Mouse (Mus musculus) ovary, adult 18-20 months (tissue): ENCODE measurements around the gene 2310007B03Rik.
"Not testable (repeated sequence)": the region's sequence is repeated elsewhere in the genome, so short reads cannot be mapped to it uniquely, and the experiment has no call there.

Experiments used
- DNase-seq: peaks from one replicate; pipeline ENCODE4 v3.0.0; 2022; ENCODE audit warnings: low spot score, mixed read lengths

2310007B03Rik gene

DNA sequence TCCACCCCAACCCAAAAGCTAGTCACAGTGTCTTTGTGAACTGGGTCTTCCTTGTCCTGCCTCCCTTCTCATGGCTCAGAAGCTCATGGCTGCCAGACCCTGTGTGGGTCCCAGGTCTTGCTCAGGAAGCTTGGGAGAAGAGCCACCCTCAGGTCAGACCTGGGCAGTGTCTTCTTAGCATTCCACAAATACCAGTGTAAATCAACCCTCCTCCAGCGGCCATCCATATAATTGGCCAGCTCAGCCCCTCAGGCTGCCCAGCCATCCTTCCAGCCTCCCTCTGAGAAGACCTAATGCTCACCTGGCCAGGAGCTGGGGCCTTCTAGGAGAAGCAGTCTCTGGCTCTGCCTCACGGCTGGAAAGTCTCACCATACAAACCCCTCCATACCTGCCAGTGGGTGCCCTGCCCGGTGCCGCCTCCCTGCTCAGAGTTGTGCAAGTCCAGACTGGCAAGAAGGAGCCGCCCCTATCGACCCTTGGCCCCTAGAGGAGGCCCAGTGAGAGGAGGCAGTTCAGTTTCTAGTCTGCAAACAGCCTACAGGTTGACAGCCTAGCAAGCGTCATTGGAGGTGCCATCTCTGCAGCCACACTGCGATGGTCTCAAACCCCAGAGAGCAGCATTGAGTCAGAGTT, at the start of gene 2310007B03Rik:
TSS of gene 2310007B03Rik (minus strand) at position 448 of the 633 bp plus-strand sequence.
- no peak for DNase-seq

DNA sequence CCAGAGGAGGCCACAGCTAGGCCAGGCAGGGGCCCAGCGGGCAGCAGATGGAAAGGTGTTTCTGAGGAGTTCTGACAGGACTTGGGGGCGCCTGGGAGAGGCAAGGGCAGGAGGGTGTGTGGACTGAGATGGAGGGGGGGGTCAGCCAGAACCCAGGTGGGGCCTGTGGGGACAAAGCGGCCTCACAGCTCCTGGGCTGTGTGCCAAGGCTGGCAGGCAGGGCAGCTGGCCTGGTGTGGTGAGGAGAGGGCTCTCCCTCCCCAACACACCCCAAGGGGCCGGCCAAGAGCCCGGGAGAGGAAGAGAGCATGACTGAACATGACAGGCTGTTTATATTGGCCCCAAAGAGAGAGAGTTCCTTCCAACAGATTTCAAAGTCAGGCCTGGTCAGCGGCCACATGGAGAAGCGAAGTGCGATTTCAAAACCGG, 49.5 kb upstream of the 2310007B03Rik start:
- peak; percentile 71 for DNase-seq

GRCm38 (mm10) chr1:93207536-93208064, 46.9 kb upstream of the 2310007B03Rik start:
- no peak for DNase-seq

- no peak for DNase-seq
These were observed 45.7 kb upstream of the 2310007B03Rik start for GRCm38 (mm10) chr1:93206277-93206970.

DNA sequence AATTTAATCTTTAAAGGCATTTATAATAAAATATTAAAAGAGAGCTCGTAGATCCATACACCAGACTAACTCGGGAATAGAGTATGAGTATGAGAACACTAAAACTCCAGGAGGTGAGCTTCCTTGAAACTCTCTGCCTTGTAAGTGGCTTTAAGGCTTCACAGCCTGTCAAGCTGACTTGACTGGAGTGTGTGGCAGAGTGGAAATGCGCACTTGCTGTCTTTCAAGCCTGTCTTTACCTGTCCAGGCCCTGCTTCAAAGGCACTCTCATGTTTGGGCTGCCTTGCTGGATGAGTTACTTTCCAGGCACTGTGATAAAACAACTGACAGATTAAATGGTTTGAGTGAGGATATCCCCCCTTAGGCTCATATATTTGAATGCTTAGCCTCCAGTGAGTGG, 37.2 kb upstream of the 2310007B03Rik start:
- DNase-seq = no peak

GRCm38 (mm10) chr1:93197454-93197853, 36.7 kb upstream of the 2310007B03Rik start:
- DNase-seq = not testable (repeated sequence)

DNA sequence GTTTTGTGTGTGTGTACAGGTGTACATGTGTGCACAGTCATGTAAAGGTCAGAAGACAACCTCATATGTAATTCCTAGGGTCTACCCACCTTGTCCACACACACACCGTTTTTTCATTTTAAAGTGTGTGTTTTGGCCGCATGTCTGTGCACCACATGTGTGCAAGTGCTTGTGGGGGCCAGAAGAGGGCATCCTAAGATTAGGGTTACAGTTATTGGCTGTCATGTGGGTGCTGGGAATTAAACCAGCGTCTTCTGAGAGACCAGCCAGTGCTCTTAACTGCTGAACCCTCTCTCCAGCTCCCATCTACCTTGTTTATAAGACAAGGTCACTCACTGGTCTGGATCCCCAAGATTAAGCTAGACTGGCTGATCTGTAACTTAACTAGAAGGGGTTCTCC, 34.2 kb upstream of the 2310007B03Rik start:
- no peak for DNase-seq

DNA sequence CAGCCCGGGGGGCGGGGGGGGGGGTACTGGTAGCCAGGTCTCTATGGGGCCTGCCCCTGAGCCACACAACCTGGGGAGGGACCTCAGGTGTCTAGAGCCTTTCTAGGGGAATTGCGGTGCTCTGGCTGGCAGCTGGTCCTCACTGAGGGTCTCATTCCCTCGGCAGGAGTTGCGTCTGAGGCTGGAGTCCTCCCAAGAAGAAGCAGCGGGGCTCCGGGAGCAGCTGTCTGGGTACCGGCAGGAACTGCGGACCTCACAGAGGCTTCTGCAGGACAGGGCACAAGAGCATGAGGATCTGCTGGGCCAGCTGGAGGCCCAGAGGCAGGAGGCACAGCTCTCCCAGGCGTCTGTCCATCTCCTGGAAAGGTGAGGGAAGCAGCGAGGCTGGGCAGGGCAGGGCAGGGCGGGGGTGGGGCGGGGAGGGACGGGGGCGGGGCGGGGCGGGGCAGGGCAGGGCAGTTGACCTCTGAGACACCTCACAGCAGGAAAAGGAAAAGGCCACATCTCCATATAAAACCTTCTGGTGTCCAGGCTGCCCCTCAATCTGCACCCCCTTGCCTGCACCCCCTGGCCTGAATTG, 30.1 kb upstream of the 2310007B03Rik start:
- DNase-seq = no peak

GRCm38 (mm10) chr1:93184071-93184828, 23.5 kb upstream of the 2310007B03Rik start:
- no peak for DNase-seq

DNA sequence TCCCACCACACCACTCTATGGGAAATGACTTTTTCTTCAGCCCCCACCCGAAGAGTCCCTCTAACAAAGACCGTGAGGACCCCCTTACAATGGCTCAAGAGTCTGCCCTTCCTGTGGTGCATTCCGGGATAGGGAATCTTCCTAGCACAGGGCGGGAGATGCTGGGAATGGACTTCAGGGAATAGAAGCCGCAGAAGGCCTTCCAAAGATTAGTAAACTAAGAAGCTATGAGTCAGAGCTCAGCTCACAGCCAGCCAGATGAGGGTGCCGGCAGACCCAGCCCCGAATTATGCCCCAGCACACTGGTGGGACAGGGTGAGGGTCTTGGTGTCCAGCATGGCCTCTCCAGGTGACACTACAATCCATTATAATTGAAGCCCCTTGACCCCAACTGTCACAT, 21.5 kb upstream of the 2310007B03Rik start:
- DNase-seq = no peak

DNA sequence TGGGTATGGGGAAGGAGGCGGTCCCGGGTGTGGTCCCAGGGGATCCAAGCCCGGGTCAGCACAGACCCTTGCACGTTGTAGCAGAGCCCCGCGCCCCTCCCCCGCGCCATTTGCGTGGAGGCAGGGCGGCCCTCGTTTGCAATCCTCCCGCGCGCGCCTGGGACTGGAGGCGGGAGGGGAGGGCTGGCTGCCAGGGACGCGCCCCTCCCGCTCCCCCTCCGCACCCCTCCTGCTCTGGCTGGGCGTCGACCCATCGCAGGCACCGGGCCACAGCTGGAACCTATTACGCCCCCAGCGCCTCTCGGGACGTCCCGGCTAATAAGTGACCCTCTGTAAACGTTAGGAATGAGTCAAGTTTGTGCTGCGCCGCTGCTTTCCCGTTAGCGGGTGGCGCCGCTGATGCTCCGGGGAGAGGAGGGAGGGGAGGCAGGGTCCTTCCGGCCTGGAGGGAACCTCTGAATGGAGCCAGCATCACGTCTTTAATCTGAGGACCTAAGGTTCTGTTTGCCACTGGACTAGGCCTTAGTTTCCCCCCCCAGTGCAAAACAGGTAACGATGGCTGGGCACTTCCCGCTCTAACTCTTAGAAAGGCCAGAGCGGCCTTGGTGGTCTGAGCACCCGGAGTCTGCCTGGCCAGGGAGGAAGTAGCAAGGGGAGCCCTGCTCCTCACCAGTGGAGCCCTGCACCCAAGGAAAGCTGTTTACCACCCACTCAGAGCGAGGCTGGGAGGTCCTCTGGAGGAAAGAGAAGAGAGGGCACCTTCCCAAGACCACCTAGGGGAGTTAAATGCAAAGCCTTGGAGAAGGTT, 16.0 kb upstream of the 2310007B03Rik start:
- DNase-seq = peak; percentile 72

GRCm38 (mm10) chr1:93175849-93176248, 15.1 kb upstream of the 2310007B03Rik start:
- DNase-seq = peak; percentile 52

GRCm38 (mm10) chr1:93174399-93174798, 13.7 kb upstream of the 2310007B03Rik start:
- peak; percentile 37 for DNase-seq

GRCm38 (mm10) chr1:93173665-93174064, 12.9 kb upstream of the 2310007B03Rik start:
- no peak for DNase-seq

DNA sequence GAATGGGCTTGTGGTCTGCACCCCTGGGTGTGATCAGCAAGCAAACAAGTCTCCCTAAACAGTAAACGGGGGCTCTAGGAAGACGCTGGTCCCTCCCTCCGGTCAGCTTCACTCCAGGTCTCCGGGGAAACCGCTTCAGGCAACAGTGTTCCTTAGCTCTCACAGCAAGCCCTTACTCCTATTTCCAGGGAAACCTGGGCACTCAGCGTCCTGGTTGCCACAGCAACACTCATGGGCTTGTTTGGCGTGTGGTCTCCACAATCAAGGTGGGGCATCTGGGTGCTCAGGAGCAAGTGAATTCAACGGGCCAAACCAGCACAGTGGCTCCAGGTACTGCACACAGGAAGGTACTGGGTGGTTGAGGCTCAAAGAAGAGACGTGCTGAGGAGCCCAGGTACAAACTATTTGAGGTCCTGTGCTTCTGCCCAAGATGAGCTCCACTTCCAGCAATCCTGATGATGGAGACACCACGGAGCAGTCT, 7.6 kb upstream of the 2310007B03Rik start, which contains the start of gene Crocc2:
TSS of gene Crocc2 (plus strand) at position 431 of the 481 bp plus-strand sequence.
- DNase-seq = no peak

DNA sequence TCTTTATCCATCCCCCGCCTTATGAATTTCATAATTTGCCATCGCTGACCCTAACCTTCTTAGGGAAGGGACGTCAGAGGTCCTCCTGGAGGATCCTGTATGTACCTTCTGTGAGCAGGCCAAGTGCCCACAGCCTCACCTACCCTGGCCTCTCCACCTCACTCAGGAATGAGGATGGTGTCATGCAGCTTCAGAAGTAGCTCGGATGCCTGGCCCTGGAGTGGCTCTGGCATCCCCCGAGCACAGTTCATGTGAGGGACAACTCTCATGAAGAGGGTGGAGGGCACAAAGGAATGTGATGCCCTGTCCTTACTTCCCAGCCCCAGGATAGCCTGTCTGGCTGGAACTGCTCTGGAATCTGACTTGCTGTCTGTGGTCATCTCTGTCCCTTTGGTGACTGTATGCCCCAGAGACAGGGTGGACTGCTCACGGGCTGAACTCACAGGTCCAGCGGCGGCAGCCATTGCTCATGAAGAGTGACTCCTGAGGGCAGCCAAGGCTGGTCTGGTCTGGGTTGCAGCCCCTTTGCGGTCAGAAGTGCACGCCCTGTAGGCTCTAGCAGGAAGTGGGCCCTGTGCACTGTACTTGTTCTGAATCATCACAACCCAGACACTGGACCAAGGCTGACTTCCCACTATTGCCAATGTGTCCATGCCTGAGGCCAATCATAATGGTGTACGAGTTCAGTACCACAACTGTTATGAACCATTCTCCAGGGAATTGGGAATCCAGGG, 5.8 kb upstream of the 2310007B03Rik start:
- no peak for DNase-seq

DNA sequence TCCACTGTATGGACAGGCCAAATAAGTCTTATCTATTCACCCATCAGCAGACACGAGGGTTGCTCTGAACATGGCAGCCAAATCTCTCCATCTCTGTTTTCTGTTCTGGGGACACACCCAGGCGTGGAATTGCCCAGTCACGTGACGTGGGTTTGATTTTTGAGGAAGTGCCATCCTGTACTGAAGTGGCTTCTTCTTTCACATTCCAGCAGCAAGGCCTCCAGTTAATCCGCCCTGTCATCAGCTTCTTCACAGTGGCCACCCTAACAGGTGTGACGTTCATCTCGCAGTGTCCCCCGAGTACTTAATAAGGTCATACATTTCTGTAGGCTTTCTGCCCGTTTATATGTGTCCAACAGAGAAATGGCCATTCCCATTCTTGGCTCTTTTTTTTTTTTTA, 4.7 kb upstream of the 2310007B03Rik start:
- no peak for DNase-seq

DNA sequence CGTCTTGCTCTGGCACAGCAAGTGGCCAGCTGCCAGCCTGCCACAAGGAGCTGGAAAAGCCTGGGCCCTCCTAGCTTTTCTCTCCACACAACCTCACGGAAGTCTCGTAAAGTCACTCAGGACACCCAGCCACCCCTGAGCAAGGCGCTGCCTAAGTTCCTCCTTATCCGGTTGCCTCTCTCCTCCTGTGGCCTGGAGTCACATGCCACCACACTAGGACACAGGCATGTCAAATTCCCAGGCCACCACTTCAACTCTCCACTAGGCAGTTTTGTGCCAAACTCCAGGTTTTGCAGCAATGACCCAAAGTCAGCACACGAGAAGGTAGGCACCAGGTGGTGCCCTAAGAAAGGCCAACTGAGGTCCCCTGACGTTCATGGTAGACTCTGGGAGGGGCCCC, 1.8 kb upstream of the 2310007B03Rik start:
- DNase-seq = no peak

DNA sequence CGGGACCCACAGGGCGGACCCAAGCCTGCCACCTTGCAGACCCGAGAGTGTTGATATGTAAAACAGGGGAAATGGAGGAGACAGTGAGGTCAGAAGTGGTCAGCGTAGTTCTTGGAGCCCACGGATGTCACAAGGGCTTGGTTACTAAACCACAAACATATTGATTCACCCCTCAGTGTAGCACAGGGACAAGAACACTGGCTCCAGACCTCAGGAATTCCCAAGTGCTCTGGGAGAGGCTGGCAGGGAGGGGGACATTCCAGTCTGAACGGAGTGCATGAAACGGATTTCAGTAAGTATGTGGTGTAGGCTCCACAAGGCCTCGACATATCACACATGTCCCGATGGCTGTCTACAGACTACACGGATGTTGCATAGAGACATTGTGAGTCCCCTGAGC, 1.2 kb upstream of the 2310007B03Rik start:
- no peak for DNase-seq

- DNase-seq = no peak
These were observed 602 bp upstream of the 2310007B03Rik start for GRCm38 (mm10) chr1:93161350-93161749.
